Mouse (Mus musculus): ENCODE measurements around the gene Syce2. TPM values are rescaled to one million over a fixed set of nuclear protein-coding genes. Genes with fewer than 3 reads are reported as not detected.
"Not testable (repeated sequence)": the region's sequence is repeated elsewhere in the genome, so short reads cannot be mapped to it uniquely, and the experiment has no call there.

The Syce2 gene
- total RNA-seq, 2 experiments from 2014 or later: 2.2 to 3.7 TPM

GRCm38 (mm10) chr8:84892993-84893708 lies 21.2 kb downstream of the Syce2 start:
- intact Hi-C loops (cut with DNase I): no loop called here
- DNase-seq: no peak

GRCm38 (mm10) chr8:84893709-84894134 lies 21.8 kb downstream of the Syce2 start, which contains the start of gene Gcdh:
Gene Gcdh, minus strand, starts transcription at chr8:84893921.
- peak; percentile 87 to 90 for DNase-seq
- intact Hi-C loops (cut with DNase I): no loop called here

- intact Hi-C loops (cut with DNase I): no loop called here
- no peak for DNase-seq
Observed at GRCm38 (mm10) chr8:84895963-84896362, 24.1 kb downstream of the Syce2 start.

GRCm38 (mm10) chr8:84901071-84901470 lies 29.2 kb downstream of the Syce2 start:
- intact Hi-C loops (cut with DNase I): no loop called here

GRCm38 (mm10) chr8:84901752-84902151 lies 29.8 kb downstream of the Syce2 start, which contains the start of gene Klf1:
Gene Klf1, plus strand, starts transcription at chr8:84901928.
- intact Hi-C loops (cut with DNase I): loop anchor here (2.0 kb wide), 1 partner anchor 55 kb away; the partner anchor contains the start of gene Calr

More at GRCm38 (mm10) chr8:84901071-84901470, 29.2 kb downstream of the Syce2 start:
- DNase-seq: no peak

GRCm38 (mm10) chr8:84902367-84902919 lies 30.5 kb downstream of the Syce2 start:
- DNase-seq: no peak
- intact Hi-C loops (cut with DNase I): loop anchor here (2.0 kb wide), 1 partner anchor 56 kb away; the partner anchor contains the start of gene Calr

More at GRCm38 (mm10) chr8:84901752-84902151, 29.8 kb downstream of the Syce2 start, which contains the start of gene Klf1:
- DNase-seq: no peak

GRCm38 (mm10) chr8:84902920-84903661 lies 31.2 kb downstream of the Syce2 start:
- intact Hi-C loops (cut with DNase I): loop anchor here (2.0 kb wide), 1 partner anchor 56 kb away; the partner anchor contains the start of gene Calr

GRCm38 (mm10) chr8:84904351-84904750 lies 32.4 kb downstream of the Syce2 start:
- DNase-seq: no peak
- intact Hi-C loops (cut with DNase I): no loop called here

More at GRCm38 (mm10) chr8:84902920-84903661, 31.2 kb downstream of the Syce2 start:
- DNase-seq: peak; percentile 94 to 96

GRCm38 (mm10) chr8:84907037-84907436 lies 35.1 kb downstream of the Syce2 start:
- intact Hi-C loops (cut with DNase I): no loop called here
- DNase-seq: no peak

GRCm38 (mm10) chr8:84907493-84907892 lies 35.6 kb downstream of the Syce2 start:
- DNase-seq: no peak
- intact Hi-C loops (cut with DNase I): no loop called here

GRCm38 (mm10) chr8:84907979-84908378 lies 36.1 kb downstream of the Syce2 start:
- intact Hi-C loops (cut with DNase I); DNase-seq: not testable (repeated sequence)

GRCm38 (mm10) chr8:84908421-84909161 lies 36.7 kb downstream of the Syce2 start, which contains the start of gene Dnase2a:
Gene Dnase2a, plus strand, starts transcription at chr8:84908560.
- DNase-seq: peak; percentile 95 to 96
- intact Hi-C loops (cut with DNase I): no loop called here

GRCm38 (mm10) chr8:84909162-84909767 lies 37.4 kb downstream of the Syce2 start:
- intact Hi-C loops (cut with DNase I): no loop called here
- DNase-seq: no peak

GRCm38 (mm10) chr8:84909949-84910348 lies 38.0 kb downstream of the Syce2 start:
- DNase-seq: no peak
- intact Hi-C loops (cut with DNase I): no loop called here

GRCm38 (mm10) chr8:84910551-84910950 lies 38.6 kb downstream of the Syce2 start:
- no peak for DNase-seq
- intact Hi-C loops (cut with DNase I): no loop called here

GRCm38 (mm10) chr8:84911854-84912253 lies 39.9 kb downstream of the Syce2 start:
- DNase-seq: no peak
- intact Hi-C loops (cut with DNase I): no loop called here

- intact Hi-C loops (cut with DNase I): no loop called here
- no peak for DNase-seq
Observed at GRCm38 (mm10) chr8:84912391-84912790, 40.5 kb downstream of the Syce2 start.

GRCm38 (mm10) chr8:84912895-84913501 lies 41.1 kb downstream of the Syce2 start:
- intact Hi-C loops (cut with DNase I): no loop called here
- DNase-seq: peak; percentile 56 to 62

- no peak for DNase-seq
- intact Hi-C loops (cut with DNase I): no loop called here
Observed at GRCm38 (mm10) chr8:84913502-84913900, 41.6 kb downstream of the Syce2 start.
